Mouse (Mus musculus): Measurements from ENCODE around the gene Cyb5r1. TPM values are rescaled to one million over a fixed set of nuclear protein-coding genes. Genes with fewer than 3 reads are reported as not detected.
"Not testable (repeated sequence)": the region's sequence is repeated elsewhere in the genome, so short reads cannot be mapped to it uniquely, and the experiment has no call there.

Gene Cyb5r1
- polyA plus RNA-seq, 1 experiment from 2014 or later, result 18.3 TPM

- H3K27ac ChIP-seq (ENCODE audit: low read length); H3K4me3 ChIP-seq (ENCODE audit: low read depth, low read length); H3K27me3 ChIP-seq (ENCODE audit: control insufficient read depth, insufficient read depth, low read depth, low read length); H3K9me3 ChIP-seq (replicated peaks; ENCODE audit: control insufficient read depth, low read length); H3K4me1 ChIP-seq (ENCODE audit: control insufficient read depth, low read depth, low read length); H3K4me2 ChIP-seq (ENCODE audit: low read depth, low read length); H3K9ac ChIP-seq (ENCODE audit: low read depth, low read length); H3K36me3 ChIP-seq (ENCODE audit: control insufficient read depth, insufficient read depth); ATAC-seq (ENCODE audit: low read depth): not testable (repeated sequence)
- 68% methylated on average over 1 of the region's 1 CpGs for WGBS (ENCODE audit: insufficient replicate concordance)
Observed at GRCm38 (mm10) chr1:134443288-134443687, 37.9 kb downstream of the Cyb5r1 start.

- Histone ChIP-seq H3K36me3 (ENCODE audit: control insufficient read depth, insufficient read depth) (no peaks in the 10 kb centered on the region), H3K4me1 (ENCODE audit: control insufficient read depth, low read depth, low read length) (peaks cover 3% of the 10 kb centered on the region; the same call in 1 of the 2 replicates), H3K27me3 (ENCODE audit: control insufficient read depth, insufficient read depth, low read depth, low read length) (no peaks in the 10 kb centered on the region), H3K4me3 (ENCODE audit: low read depth, low read length) (no peak overlapping the region), H3K4me2 (ENCODE audit: low read depth, low read length) (no peak overlapping the region), H3K9ac (ENCODE audit: low read depth, low read length) (no peak overlapping the region), H3K9me3 (replicated peaks; ENCODE audit: control insufficient read depth, low read length) (no peaks in the 10 kb centered on the region), H3K27ac (ENCODE audit: low read length) (no peak overlapping the region)
- 66% methylated on average over 2 of the region's 2 CpGs for WGBS (ENCODE audit: insufficient replicate concordance)
- ATAC-seq (ENCODE audit: low read depth), result no peak
Observed at GRCm38 (mm10) chr1:134445418-134445817, 40.1 kb downstream of the Cyb5r1 start.

GRCm38 (mm10) chr1:134448537-134448936 lies 43.2 kb downstream of the Cyb5r1 start:
- 54% methylated on average over 3 of the region's 3 CpGs for WGBS (ENCODE audit: insufficient replicate concordance)
- ATAC-seq (ENCODE audit: low read depth); H3K36me3 ChIP-seq (ENCODE audit: control insufficient read depth, insufficient read depth); H3K4me1 ChIP-seq (ENCODE audit: control insufficient read depth, low read depth, low read length); H3K4me2 ChIP-seq (ENCODE audit: low read depth, low read length); H3K27me3 ChIP-seq (ENCODE audit: control insufficient read depth, insufficient read depth, low read depth, low read length); H3K4me3 ChIP-seq (ENCODE audit: low read depth, low read length); H3K9me3 ChIP-seq (replicated peaks; ENCODE audit: control insufficient read depth, low read length); H3K9ac ChIP-seq (ENCODE audit: low read depth, low read length); H3K27ac ChIP-seq (ENCODE audit: low read length): not testable (repeated sequence)

GRCm38 (mm10) chr1:134450201-134450600 lies 44.8 kb downstream of the Cyb5r1 start:
- Histone ChIP-seq H3K27ac (ENCODE audit: low read length) (no peak overlapping the region), H3K4me2 (ENCODE audit: low read depth, low read length) (no peak overlapping the region), H3K36me3 (ENCODE audit: control insufficient read depth, insufficient read depth) (no peaks in the 10 kb centered on the region), H3K27me3 (ENCODE audit: control insufficient read depth, insufficient read depth, low read depth, low read length) (no peaks in the 10 kb centered on the region), H3K9me3 (replicated peaks; ENCODE audit: control insufficient read depth, low read length) (no peaks in the 10 kb centered on the region), H3K9ac (ENCODE audit: low read depth, low read length) (no peak overlapping the region), H3K4me1 (ENCODE audit: control insufficient read depth, low read depth, low read length) (peaks cover 6% of the 10 kb centered on the region), H3K4me3 (ENCODE audit: low read depth, low read length) (no peak overlapping the region)
- ATAC-seq (ENCODE audit: low read depth), result no peak
- 76% methylated on average over 4 of the region's 4 CpGs for WGBS (ENCODE audit: insufficient replicate concordance)

- ATAC-seq (ENCODE audit: low read depth), result no peak
- Histone ChIP-seq H3K36me3 (ENCODE audit: control insufficient read depth, insufficient read depth) (no peaks in the 10 kb centered on the region), H3K27ac (ENCODE audit: low read length) (no peak overlapping the region), H3K27me3 (ENCODE audit: control insufficient read depth, insufficient read depth, low read depth, low read length) (no peaks in the 10 kb centered on the region), H3K4me1 (ENCODE audit: control insufficient read depth, low read depth, low read length) (peaks cover 6% of the 10 kb centered on the region), H3K9ac (ENCODE audit: low read depth, low read length) (no peak overlapping the region), H3K4me3 (ENCODE audit: low read depth, low read length) (no peak overlapping the region), H3K9me3 (replicated peaks; ENCODE audit: control insufficient read depth, low read length) (no peaks in the 10 kb centered on the region), H3K4me2 (ENCODE audit: low read depth, low read length) (no peak overlapping the region)
- 28% methylated on average over 3 of the region's 3 CpGs for WGBS (ENCODE audit: insufficient replicate concordance)
Observed at GRCm38 (mm10) chr1:134450986-134451385, 45.6 kb downstream of the Cyb5r1 start.

- Histone ChIP-seq H3K4me2 (ENCODE audit: low read depth, low read length) (peak within 1 kb of the TSS; percentile 61), H3K36me3 (ENCODE audit: control insufficient read depth, insufficient read depth) (peaks cover 11% of the 10 kb centered on the region), H3K27me3 (ENCODE audit: control insufficient read depth, insufficient read depth, low read depth, low read length) (no peaks in the 10 kb centered on the region), H3K9ac (ENCODE audit: low read depth, low read length) (peak within 1 kb of the TSS; percentile 99), H3K4me3 (ENCODE audit: low read depth, low read length) (peak within 1 kb of the TSS; percentile 95), H3K9me3 (replicated peaks; ENCODE audit: control insufficient read depth, low read length) (no peaks in the 10 kb centered on the region), H3K27ac (ENCODE audit: low read length) (peak within 1 kb of the TSS; percentile 94), H3K4me1 (ENCODE audit: control insufficient read depth, low read depth, low read length) (peaks cover 27% of the 10 kb centered on the region)
- peak; percentile 95 for ATAC-seq (ENCODE audit: low read depth)
- under 1% methylated on average over 61 of the region's 61 CpGs for WGBS (ENCODE audit: insufficient replicate concordance)
Observed at GRCm38 (mm10) chr1:134454904-134455824, 49.8 kb downstream of the Cyb5r1 start, which contains the start of gene Klhl12. Gene Klhl12, plus strand, starts transcription at chr1:134455531.

- H3K27ac ChIP-seq (ENCODE audit: low read length), result peak overlapping the region; percentile 94
- ATAC-seq (ENCODE audit: low read depth), result no peak
- WGBS (ENCODE audit: insufficient replicate concordance), result 16% methylated on average over 5 of the region's 5 CpGs
Observed at GRCm38 (mm10) chr1:134456060-134456459, 50.7 kb downstream of the Cyb5r1 start.

GRCm38 (mm10) chr1:134458139-134458727 lies 52.9 kb downstream of the Cyb5r1 start:
- no peak for ATAC-seq (ENCODE audit: low read depth)
- H3K4me2 ChIP-seq (ENCODE audit: low read depth, low read length), result peak overlapping the region; percentile 12; the same call in 1 of the 2 replicates
- peaks cover 44% of the 10 kb centered on the region for H3K4me1 ChIP-seq (ENCODE audit: control insufficient read depth, low read depth, low read length)

More at GRCm38 (mm10) chr1:134456060-134456459, 50.7 kb downstream of the Cyb5r1 start:
- no peaks in the 10 kb centered on the region for H3K9me3 ChIP-seq (replicated peaks; ENCODE audit: control insufficient read depth, low read length)
- peaks cover 13% of the 10 kb centered on the region for H3K36me3 ChIP-seq (ENCODE audit: control insufficient read depth, insufficient read depth)
- peak overlapping the region; percentile 99 for H3K9ac ChIP-seq (ENCODE audit: low read depth, low read length)
- H3K4me3 ChIP-seq (ENCODE audit: low read depth, low read length), result peak overlapping the region; percentile 95
- H3K4me2 ChIP-seq (ENCODE audit: low read depth, low read length), result peak overlapping the region; percentile 61
- H3K4me1 ChIP-seq (ENCODE audit: control insufficient read depth, low read depth, low read length), result peaks cover 33% of the 10 kb centered on the region
- no peaks in the 10 kb centered on the region for H3K27me3 ChIP-seq (ENCODE audit: control insufficient read depth, insufficient read depth, low read depth, low read length)

More at GRCm38 (mm10) chr1:134458139-134458727, 52.9 kb downstream of the Cyb5r1 start:
- Histone ChIP-seq H3K36me3 (ENCODE audit: control insufficient read depth, insufficient read depth) (peaks cover 27% of the 10 kb centered on the region), H3K27ac (ENCODE audit: low read length) (peak overlapping the region; percentile 51), H3K9me3 (replicated peaks; ENCODE audit: control insufficient read depth, low read length) (no peaks in the 10 kb centered on the region), H3K9ac (ENCODE audit: low read depth, low read length) (no peak overlapping the region), H3K4me3 (ENCODE audit: low read depth, low read length) (no peak overlapping the region), H3K27me3 (ENCODE audit: control insufficient read depth, insufficient read depth, low read depth, low read length) (no peaks in the 10 kb centered on the region)
- WGBS (ENCODE audit: insufficient replicate concordance), result 79% methylated on average over 7 of the region's 7 CpGs
